Mouse (Mus musculus): ENCODE data around the gene Efcab11. TPM values are rescaled to one million over a fixed set of nuclear protein-coding genes. Genes with fewer than 3 reads are reported as not detected.

Gene Efcab11
- polyA plus RNA-seq (2012; rRNA removed) = 14.6 and 19.0 TPM in 2 replicates

DNA sequence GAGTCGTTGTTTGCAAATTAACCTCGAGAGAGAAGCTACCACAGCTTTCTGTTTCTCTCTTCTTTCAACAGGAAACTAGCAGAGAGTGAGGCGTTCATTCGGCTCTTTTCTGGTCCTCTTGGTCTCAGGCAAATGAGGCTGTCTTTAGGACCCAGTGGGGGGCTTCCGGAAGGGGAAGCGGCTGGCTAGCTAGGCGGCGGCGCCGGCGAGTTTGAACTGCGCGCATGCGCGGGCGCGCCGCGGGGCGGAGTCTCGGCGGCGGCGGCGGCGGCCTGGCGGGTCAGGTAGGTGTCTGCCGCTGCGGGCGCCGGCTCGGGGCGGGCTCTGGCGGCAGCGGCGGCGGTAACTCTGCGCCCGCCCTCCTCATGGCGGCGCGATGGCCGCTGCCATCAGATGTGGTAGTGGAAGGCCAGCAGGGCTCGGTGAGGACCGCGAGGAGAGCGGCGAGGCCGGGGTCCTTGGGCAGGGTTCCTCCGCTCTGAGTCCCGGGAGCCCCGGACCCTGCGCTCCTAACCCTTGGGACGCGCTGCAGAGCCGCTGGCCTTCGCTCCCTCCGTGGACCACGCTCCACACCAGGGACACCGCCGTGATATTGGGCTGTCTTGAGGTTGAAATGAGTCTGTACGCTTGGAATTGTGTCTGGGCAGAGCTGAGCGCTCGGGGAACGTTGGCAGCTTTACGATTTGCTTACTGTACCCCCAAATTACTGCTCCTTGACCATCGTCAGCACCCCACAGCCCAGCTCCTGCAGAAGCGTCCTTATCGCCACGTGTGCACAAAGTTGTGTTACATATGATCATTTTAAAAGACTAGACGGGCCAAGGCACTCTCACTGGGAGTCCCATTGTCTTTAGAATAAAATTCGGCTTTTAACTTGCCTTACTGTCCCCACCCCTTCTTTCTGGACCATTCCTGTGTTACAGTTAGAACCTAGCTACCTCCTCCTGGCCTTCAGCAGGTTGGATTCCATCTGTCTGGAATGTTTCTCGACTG is at the start of gene Efcab11, which contains the start of gene Tdp1:
Gene Efcab11, minus strand, starts transcription at position 171 of the 993 bp plus-strand sequence.
Gene Tdp1, plus strand, starts transcription at position 249 of the 993 bp plus-strand sequence.

Other genes with a start within 250 kb of the Efcab11 start
- gene Tdp1, start 78 bp upstream of the Efcab11 start, polyA plus RNA-seq (2012; rRNA removed) = 47.7 and 51.8 TPM in 2 replicates
- 0.11 and 0.58 TPM in 2 replicates for gene Kcnk13, start 80.1 kb upstream of the Efcab11 start, polyA plus RNA-seq (2012; rRNA removed)
- 202 and 243 TPM in 2 replicates for gene Psmc1, start 225.7 kb upstream of the Efcab11 start, polyA plus RNA-seq (2012; rRNA removed)

All from central nervous system, embryonic 11.5 days (tissue).